In the genomic region with DNA sequence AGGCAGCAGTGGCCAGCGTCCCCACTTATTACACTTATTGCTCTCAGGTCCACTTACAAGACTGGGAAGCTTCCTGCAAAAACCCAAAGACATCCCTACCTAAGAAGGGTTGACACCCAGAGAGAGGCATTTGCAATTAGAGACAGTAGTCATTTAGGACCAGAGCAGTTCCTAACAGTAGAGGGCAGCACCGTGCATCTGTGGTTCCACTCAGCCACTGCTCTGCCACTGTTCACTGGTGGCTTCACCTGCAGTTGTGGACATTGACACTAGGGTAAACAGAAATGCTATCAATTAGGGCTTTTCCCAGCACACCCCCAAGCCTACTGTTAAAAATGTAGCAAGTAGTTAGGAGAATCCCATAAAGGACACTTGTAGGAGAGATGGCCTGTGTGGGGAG, we compare ENCODE assay signal across 9 mouse cellular contexts. TPM values are rescaled to one million over a fixed set of nuclear protein-coding genes. Genes with fewer than 3 reads are reported as not detected.
DNase-seq lines count a peak whose midpoint lies in the region; ATAC-seq and TF ChIP-seq lines count a peak whose summit lies in the region.
"Had no signal": no experiment of that assay in that cellular context is flagged by ENCODE, and none has a peak within 500 bp of the region (broad histone marks: within the 10 kb centered on the region; RNA-seq: fewer than 3 reads in every experiment).

No protein-coding gene starts in this region.

- no peak overlapping the region for H3K27ac ChIP-seq in lung, embryonic 16.5 days (ENCODE audit: low read length)
- H3K27ac ChIP-seq: heart, embryonic 13.5 days had no signal

- DNase-seq in Muller cell, postnatal 12 days (ENCODE audit: inconsistent ontology term), result peak; percentile 30
- peak; percentile 56 for DNase-seq in cerebellum, adult 9-11 months
- peak; percentile 79 for DNase-seq in gastrocnemius, postnatal 10 days
- peak; percentile 81 to 86 for DNase-seq in kidney, postnatal 4 days
- DNase-seq in right cerebral cortex, adult 18-20 months, result peak; percentile 72
- DNase-seq in c-Kit-positive CD71-positive TER-119-positive erythroid progenitor cells, embryonic 14.5 days (ENCODE audit: low spot score), result no peak

- H3K4me1 ChIP-seq in lung, embryonic 16.5 days (replicated peaks; ENCODE audit: control insufficient read depth, insufficient read depth, low read length), result no peaks in the 10 kb centered on the region
- H3K4me1 ChIP-seq: heart, embryonic 13.5 days had no signal

- H3K27me3 ChIP-seq in C2C12 (ENCODE audit: control insufficient read depth, insufficient read depth, insufficient read length), result no peaks in the 10 kb centered on the region
- no peaks in the 10 kb centered on the region for H3K27me3 ChIP-seq in lung, embryonic 16.5 days (ENCODE audit: control insufficient read depth, insufficient read depth, low read depth, low read length)
- H3K27me3 ChIP-seq: heart, embryonic 13.5 days had no signal

- H3K4me2 ChIP-seq in lung, embryonic 16.5 days (ENCODE audit: low read depth, low read length), result no peak overlapping the region
- H3K4me2 ChIP-seq: heart, embryonic 13.5 days had no signal

- no peaks in the 10 kb centered on the region for H3K79me3 ChIP-seq in C2C12 (ENCODE audit: low read depth)

- H3K9ac ChIP-seq in lung, embryonic 16.5 days (ENCODE audit: low read length), result no peak overlapping the region
- H3K9ac ChIP-seq: heart, embryonic 13.5 days had no signal

- ATAC-seq in lung, embryonic 16.5 days (ENCODE audit: low read depth), result peak; percentile 54

- TF ChIP-seq CTCF in C2C12 (IDR thresholded peaks at IDR 0.05; ENCODE audit: control insufficient read depth, insufficient read depth, insufficient read length), result peak; percentile 76

- H3K9me3 ChIP-seq in lung, embryonic 16.5 days (ENCODE audit: control insufficient read depth, low read length), result no peaks in the 10 kb centered on the region
- H3K9me3 ChIP-seq: heart, embryonic 13.5 days had no signal

- H3K79me2 ChIP-seq in C2C12 (ENCODE audit: control insufficient read depth, insufficient read depth), result no peaks in the 10 kb centered on the region

- no peak overlapping the region for H3K4me3 ChIP-seq in C2C12 (ENCODE audit: insufficient read depth, poor library complexity, severe bottlenecking)
- no peak overlapping the region for H3K4me3 ChIP-seq in lung, embryonic 16.5 days (ENCODE audit: low read length)
- H3K4me3 ChIP-seq: heart, embryonic 13.5 days had no signal

- H3K36me3 ChIP-seq in C2C12 (ENCODE audit: control insufficient read depth, insufficient read depth), result no peaks in the 10 kb centered on the region
- H3K36me3 ChIP-seq in lung, embryonic 16.5 days (ENCODE audit: control insufficient read depth, insufficient read depth, low read length), result no peaks in the 10 kb centered on the region
- H3K36me3 ChIP-seq: heart, embryonic 13.5 days had no signal

- no peak overlapping the region for H3ac ChIP-seq in C2C12 (ENCODE audit: control insufficient read depth, insufficient read length, low read depth)

- WGBS in lung, embryonic 16.5 days, result 14% methylated on average over 2 of the region's 2 CpGs

TF ChIP-seq in C2C12, 6 proteins besides CTCF, POLR2A, EP300 and RAD21:
- TF ChIP-seq CEBPB (IDR thresholded peaks at IDR 0.05; ENCODE audit: low read depth) (no peak), MAX (IDR thresholded peaks at IDR 0.05) (no peak), MYOD1 (IDR thresholded peaks at IDR 0.05; ENCODE audit: control insufficient read depth, insufficient read length, low read depth) (no peak), FOSL1 (IDR thresholded peaks at IDR 0.05; ENCODE audit: insufficient read depth, low read length, poor library complexity, severe bottlenecking) (no peak), USF1 (IDR thresholded peaks at IDR 0.05; ENCODE audit: low read depth) (no peak), MYOG (IDR thresholded peaks at IDR 0.05; ENCODE audit: control insufficient read depth, extremely low read depth, insufficient read length) (no peak)

RNA-seq across cellular contexts. Expression of gene Zfp365, which starts 40.7 kb away (rescaled TPM):
- polyA plus RNA-seq in C2C12 (2012; fragmentation: generic; extraction: Trizol), result 14.1 TPM
- total RNA-seq in gastrocnemius, postnatal 10 days (2021), result 1 to 10 TPM in 1 of 2 experiments, under 1 TPM in 1; 0.59 to 1.5 TPM
- 0.83 and 0.98 TPM in 2 replicates for polyA plus RNA-seq in lung, embryonic 16.5 days (2015; fragmentation: Nextera tagmentation; extraction: Ambion mirVana)
